Mouse (Mus musculus) C2C12 (cell line): ENCODE data around the gene Zfp663.

Experiments used
- CEBPB ChIP-seq: IDR thresholded peaks from one replicate; pipeline ENCODE4 v1.6.1; 2011; ENCODE audit warnings: low read depth, mild to moderate bottlenecking, control low read depth, moderate library complexity
- CTCF ChIP-seq: IDR thresholded peaks from one replicate; pipeline ENCODE4 v1.5.1; 2011; ENCODE audit not compliant: control insufficient read depth, insufficient read depth, insufficient read length
- MAX ChIP-seq: IDR thresholded peaks from one replicate; pipeline ENCODE4 v1.6.1; 2011; ENCODE audit warnings: mild to moderate bottlenecking, control low read depth
- MYOD1 ChIP-seq: IDR thresholded peaks from one replicate; pipeline ENCODE4 v1.6.1; 2011; ENCODE audit warnings: low read depth; ENCODE audit not compliant: control insufficient read depth, insufficient read length
- MYOG ChIP-seq: IDR thresholded peaks from one replicate; pipeline ENCODE4 v1.6.1; 2011; ENCODE audit not compliant: control insufficient read depth, insufficient read length; ENCODE audit errors: extremely low read depth
- USF1 ChIP-seq: IDR thresholded peaks from one replicate; pipeline ENCODE4 v1.6.1; 2011; ENCODE audit warnings: low read depth, mild to moderate bottlenecking, control low read depth, moderate library complexity

DNA sequence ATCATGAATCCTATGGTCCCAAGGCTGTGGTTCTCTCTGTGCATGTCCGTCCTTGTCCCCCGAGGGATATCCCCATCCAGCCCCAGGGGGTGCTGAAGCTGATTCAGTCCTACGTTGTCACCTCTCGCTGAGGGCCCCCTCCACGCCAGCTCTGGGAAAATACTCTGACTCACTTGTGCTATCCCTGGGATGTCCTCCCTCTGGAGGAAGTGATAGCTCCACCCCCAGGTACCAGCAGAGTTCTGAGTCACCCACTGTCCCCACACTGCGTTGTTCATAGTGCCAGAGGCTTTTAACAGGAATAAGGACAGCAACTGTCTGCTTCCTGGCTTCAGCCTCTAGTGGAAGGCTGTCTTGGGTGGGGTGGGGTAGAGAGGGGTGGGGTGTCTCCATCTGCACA lies 36.8 kb upstream of the Zfp663 start:
- TF ChIP-seq USF1 (no peak), CTCF (no peak), MYOG (no peak), MYOD1 (no peak), CEBPB (no peak), MAX (no peak)
